Mouse (Mus musculus) stomach, postnatal 0 days (tissue): ENCODE data around the gene Tspan18. TPM values are rescaled to one million over a fixed set of nuclear protein-coding genes. Genes with fewer than 3 reads are reported as not detected.

Experiments used
- ATAC-seq: fragments of 200-750 bp; cut with Nextera tagmentation; 2 replicates; pipeline ENCODE4 v1.8.0; 2017; ENCODE audit not compliant: low FRiP score, low TSS enrichment
- DNase-seq: peaks from one replicate; pipeline ENCODE4 v3.0.0-alpha.2; 2016; ENCODE audit warnings: low spot score
- H3K27ac ChIP-seq: fragments of 300-500 bp; sonication (generic); replicated peaks from 2 replicates; pipeline ENCODE4 v1.5.1; 2014; ENCODE audit warnings: mild to moderate bottlenecking, control low read depth
- H3K27me3 ChIP-seq: fragments of 300-500 bp; sonication (generic); 2 replicates; pipeline ENCODE4 v1.6.1; 2014; ENCODE audit warnings: low read length; ENCODE audit not compliant: control insufficient read depth, insufficient read depth
- H3K36me3 ChIP-seq: fragments of 300-500 bp; sonication (generic); 2 replicates; pipeline ENCODE4 v1.6.1; 2014; ENCODE audit warnings: low read length, mixed read lengths; ENCODE audit not compliant: control insufficient read depth, insufficient read depth
- H3K4me1 ChIP-seq: fragments of 300-500 bp; sonication (generic); replicated peaks from 2 replicates; pipeline ENCODE4 v1.6.1; 2014; ENCODE audit warnings: antibody characterized with exemption; ENCODE audit not compliant: control insufficient read depth, insufficient read depth
- H3K4me2 ChIP-seq: fragments of 300-500 bp; sonication (generic); replicated peaks from 2 replicates; pipeline ENCODE4 v1.6.1; 2014; ENCODE audit warnings: low read depth, mild to moderate bottlenecking, control low read depth, moderate library complexity
- H3K4me3 ChIP-seq: fragments of 300-500 bp; sonication (generic); 2 replicates; pipeline ENCODE4 v1.5.1; 2014; ENCODE audit warnings: low read depth, low read length, control low read depth
- H3K9ac ChIP-seq: fragments of 300-500 bp; sonication (generic); 2 replicates; pipeline ENCODE4 v1.6.1; 2014; ENCODE audit warnings: mild to moderate bottlenecking, low read length, control low read depth, mixed read lengths
- H3K9me3 ChIP-seq: fragments of 300-500 bp; sonication (generic); 2 replicates; pipeline ENCODE4 v1.6.1; 2016; ENCODE audit warnings: low read length; ENCODE audit not compliant: control insufficient read depth
- CTCF ChIP-seq: IDR thresholded peaks from 2 replicates; pipeline ENCODE4 v1.5.1; 2016; ENCODE audit warnings: antibody characterized with exemption, low read depth, mild to moderate bottlenecking, moderate library complexity
- EP300 ChIP-seq: optimal IDR thresholded peaks from 2 replicates; pipeline ENCODE3; 2016; ENCODE audit warnings: antibody characterized with exemption
- WGBS: fragments of 180-500 bp; shearing (Covaris S2); extraction: QIAGEN DNeasy Blood & Tissue Kit; methylation state at CpG from one replicate; pipeline ENCODE4 v1.1.7; 2014; 5-methylcytosine and 5-hydroxymethylcytosine counted together
- polyA plus RNA-seq: library from polyadenylated mRNA; unstranded; fragments of >200 nt; fragmentation: Nextera tagmentation; extraction: Ambion mirVana; gene quantifications from 2 replicates; pipeline ENCODE4 v1.2.1, GENCODE M21; 2015

The Tspan18 gene
- polyA plus RNA-seq, 1 experiment from 2014 or later = 8.7 TPM

GRCm38 (mm10) chr2:93199531-93199974 lies 134.8 kb downstream of the Tspan18 start:
- Histone ChIP-seq H3K9ac (no peak overlapping the region), H3K4me2 (no peak overlapping the region), H3K4me1 (no peaks in the 10 kb centered on the region), H3K9me3 (no peaks in the 10 kb centered on the region), H3K27me3 (no peaks in the 10 kb centered on the region), H3K4me3 (no peak overlapping the region), H3K27ac (no peak overlapping the region), H3K36me3 (peaks cover 3% of the 10 kb centered on the region; the same call in 1 of the 2 replicates)
- TF ChIP-seq CTCF (peak; percentile 94), EP300 (no peak)
- DNase-seq = peak; percentile 59
- no peak; the same call in 1 of the 2 replicates for ATAC-seq
- 44% methylated on average over 13 of the region's 13 CpGs for WGBS

GRCm38 (mm10) chr2:93198846-93199245 lies 135.5 kb downstream of the Tspan18 start:
- 16% methylated on average over 3 of the region's 3 CpGs for WGBS

DNA sequence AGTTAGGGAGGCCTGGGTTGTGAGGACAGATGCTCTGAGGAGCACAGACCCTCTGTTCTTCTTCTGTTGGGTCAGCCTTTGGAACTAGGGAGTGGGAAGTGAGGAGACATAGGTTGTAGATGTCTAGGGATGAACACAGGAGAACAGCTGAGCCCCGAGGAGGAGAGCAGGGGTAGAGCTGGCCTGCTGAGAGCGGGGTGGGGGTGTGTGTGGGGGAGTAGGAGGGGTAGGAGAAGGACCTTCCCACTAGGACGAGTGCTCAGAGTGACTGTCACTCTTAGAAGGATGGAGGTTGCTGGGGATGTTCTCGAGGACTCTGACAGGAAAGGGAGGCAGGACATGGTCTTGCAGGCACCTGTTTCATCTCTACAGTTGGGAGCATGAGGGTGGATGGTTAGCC lies 140.5 kb downstream of the Tspan18 start:
- Histone ChIP-seq H3K4me3 (no peak overlapping the region), H3K4me2 (no peak overlapping the region), H3K27me3 (no peaks in the 10 kb centered on the region), H3K27ac (no peak overlapping the region), H3K9me3 (no peaks in the 10 kb centered on the region), H3K9ac (no peak overlapping the region), H3K4me1 (0 out of 2 replicates have a peak, but pooled peaks cover 5% of the 10 kb centered on the region), H3K36me3 (no peaks in the 10 kb centered on the region)
- no peak for DNase-seq
- WGBS = 56% methylated on average over 4 of the region's 4 CpGs
- TF ChIP-seq EP300 = no peak
- TF ChIP-seq CTCF = no peak
- no peak for ATAC-seq

More at GRCm38 (mm10) chr2:93198846-93199245, 135.5 kb downstream of the Tspan18 start:
- H3K4me1 ChIP-seq = no peaks in the 10 kb centered on the region
- H3K4me3 ChIP-seq = no peak overlapping the region
- H3K27me3 ChIP-seq = no peaks in the 10 kb centered on the region
- H3K27ac ChIP-seq = no peak overlapping the region
- no peaks in the 10 kb centered on the region for H3K9me3 ChIP-seq
- DNase-seq (peak; percentile 90), ATAC-seq (peak; percentile 24)
- TF ChIP-seq CTCF (peak; percentile 97), EP300 (no peak)
- peaks cover 3% of the 10 kb centered on the region; the same call in 1 of the 2 replicates for H3K36me3 ChIP-seq
- H3K4me2 ChIP-seq = no peak overlapping the region
- H3K9ac ChIP-seq = no peak overlapping the region

DNA sequence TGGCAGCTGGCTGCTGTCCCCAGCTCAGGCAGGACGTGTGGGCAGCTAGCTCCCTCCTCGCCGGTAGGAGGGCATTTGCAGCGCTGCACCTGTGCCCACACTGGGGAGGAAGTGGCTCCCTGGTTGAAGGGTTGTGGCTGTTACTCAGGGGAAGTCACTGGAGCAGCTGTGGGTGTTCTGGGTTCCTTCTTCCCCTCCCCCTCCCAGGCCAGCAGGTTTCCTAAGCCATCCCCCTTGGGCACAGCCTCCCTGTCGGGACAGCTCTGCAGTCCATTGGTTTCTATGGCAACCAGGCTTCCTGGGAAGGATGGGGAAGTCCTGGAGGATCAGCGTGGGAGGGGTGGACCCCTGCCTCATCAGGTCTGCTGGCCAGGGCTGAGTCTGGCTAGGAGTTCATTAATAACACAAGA lies 141.6 kb downstream of the Tspan18 start:
- Histone ChIP-seq H3K4me2 (no peak overlapping the region), H3K9ac (no peak overlapping the region), H3K27ac (no peak overlapping the region), H3K9me3 (no peaks in the 10 kb centered on the region), H3K4me3 (no peak overlapping the region), H3K27me3 (no peaks in the 10 kb centered on the region), H3K36me3 (no peaks in the 10 kb centered on the region), H3K4me1 (0 out of 2 replicates have a peak, but pooled peaks cover 8% of the 10 kb centered on the region)
- no peak for TF ChIP-seq EP300
- no peak for TF ChIP-seq CTCF
- peak; percentile 30 for ATAC-seq
- 18% methylated on average over 6 of the region's 6 CpGs for WGBS
- peak; percentile 54 for DNase-seq

GRCm38 (mm10) chr2:93192182-93192560 lies 142.1 kb downstream of the Tspan18 start:
- ATAC-seq (no peak), DNase-seq (peak; percentile 57)
- WGBS = 34% methylated on average over 9 of the region's 9 CpGs
- TF ChIP-seq CTCF = no peak
- no peak for TF ChIP-seq EP300
- Histone ChIP-seq H3K4me3 (no peak overlapping the region), H3K4me2 (no peak overlapping the region), H3K36me3 (no peaks in the 10 kb centered on the region), H3K27me3 (no peaks in the 10 kb centered on the region), H3K4me1 (0 out of 2 replicates have a peak, but pooled peaks cover 8% of the 10 kb centered on the region), H3K9ac (no peak overlapping the region), H3K9me3 (no peaks in the 10 kb centered on the region), H3K27ac (no peak overlapping the region)

- H3K4me1 ChIP-seq = 0 out of 2 replicates have a peak, but pooled peaks cover 8% of the 10 kb centered on the region
- H3K9ac ChIP-seq = no peak overlapping the region
- TF ChIP-seq EP300 (no peak), CTCF (no peak)
- H3K4me3 ChIP-seq = no peak overlapping the region
- no peak overlapping the region for H3K4me2 ChIP-seq
- DNase-seq (no peak), ATAC-seq (no peak)
- H3K9me3 ChIP-seq = no peaks in the 10 kb centered on the region
- no peaks in the 10 kb centered on the region for H3K27me3 ChIP-seq
- no peak overlapping the region for H3K27ac ChIP-seq
- WGBS = 63% methylated on average over 14 of the region's 14 CpGs
- H3K36me3 ChIP-seq = no peaks in the 10 kb centered on the region
These were observed 142.7 kb downstream of the Tspan18 start for GRCm38 (mm10) chr2:93191488-93192181.
